Mouse (Mus musculus): ENCODE measurements around the gene Celsr2.

- TF ChIP-seq CTCF (IDR thresholded peaks at IDR 0.05; ENCODE audit: control insufficient read depth, insufficient read depth, low read length) = no peak
- no peak for TF ChIP-seq POLR2A (IDR thresholded peaks at IDR 0.05; ENCODE audit: borderline replicate concordance, control insufficient read depth, low read depth, low read length)
Measured at GRCm38 (mm10) chr3:108408517-108409008, 6.8 kb downstream of the Celsr2 start.
